Mouse (Mus musculus): ENCODE data around the gene Ehf.

DNA sequence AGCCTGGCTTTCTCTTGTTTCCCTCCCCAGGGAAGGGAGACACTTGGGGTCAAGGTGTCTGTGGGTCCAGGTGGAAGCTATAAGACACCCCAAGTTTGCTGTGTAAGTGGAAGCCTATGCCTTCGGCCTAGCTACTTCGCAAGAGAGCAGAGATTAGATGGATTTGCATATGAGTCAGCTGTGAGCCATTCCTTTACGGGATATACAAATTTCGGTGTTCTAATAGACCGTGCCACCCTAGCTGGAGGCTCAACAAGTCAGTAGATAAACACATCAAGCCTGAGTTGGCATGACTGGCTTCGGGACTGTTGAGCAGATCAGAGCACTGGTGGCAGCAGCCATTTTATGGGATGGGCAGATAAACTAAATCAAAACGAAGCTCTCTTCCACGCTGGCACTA is 31.6 kb downstream of the Ehf start:
- TF ChIP-seq CTCF (conservative IDR thresholded peaks at IDR 0.05; ENCODE audit: insufficient read depth, insufficient read length, low read depth, low read length) (no peak), POLR2A (IDR thresholded peaks at IDR 0.05; ENCODE audit: low read depth, low read length) (no peak)
